Mouse (Mus musculus): ENCODE results near the gene Scarb1. TPM values are rescaled to one million over a fixed set of nuclear protein-coding genes. Genes with fewer than 3 reads are reported as not detected.
"Not testable (repeated sequence)": the region's sequence is repeated elsewhere in the genome, so short reads cannot be mapped to it uniquely, and the experiment has no call there.

Gene Scarb1
- polyA plus RNA-seq (2015; fragmentation: Nextera tagmentation; extraction: Ambion mirVana) = 36.7 and 37.9 TPM in 2 replicates

DNA sequence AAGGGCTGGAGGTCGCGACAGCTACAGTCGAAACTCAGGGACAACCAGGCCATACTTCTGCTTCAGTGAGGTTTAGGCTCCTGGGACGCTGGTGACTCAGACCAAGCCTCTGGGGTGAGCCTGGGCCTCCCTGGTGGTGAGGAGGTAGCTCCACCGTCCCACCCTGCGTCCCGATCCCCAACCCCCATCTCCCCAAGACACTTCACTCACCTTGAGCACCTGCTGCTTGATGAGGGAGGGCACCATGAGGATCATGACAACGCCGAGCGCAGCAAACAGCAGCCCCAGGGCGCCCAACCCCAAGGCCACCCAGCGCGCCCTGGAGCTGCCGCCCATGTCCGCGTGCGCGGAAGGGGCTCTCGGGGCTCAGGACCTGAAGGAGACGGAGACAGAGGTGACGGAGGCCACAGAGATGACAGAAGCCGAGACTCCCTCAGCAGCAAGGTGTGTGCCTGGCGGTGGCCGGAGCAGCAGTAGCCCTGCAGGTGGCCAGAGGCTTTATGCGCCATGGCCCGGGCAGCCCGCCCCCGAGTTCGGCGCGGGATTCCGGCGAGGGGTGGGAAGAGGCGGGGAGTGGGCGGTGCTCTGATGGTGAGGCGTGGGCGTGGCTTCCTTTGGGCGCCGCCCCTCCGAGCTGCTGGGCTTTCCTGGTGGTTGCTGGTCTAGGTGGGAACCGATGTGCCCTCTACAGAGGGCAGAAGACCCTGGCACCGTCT lies at the start of gene Scarb1:
Gene Scarb1 (minus strand): TSS at position 548 of the 716 bp plus-strand sequence.
- DNase-seq (ENCODE audit: low spot score) = peak; percentile 86

DNA sequence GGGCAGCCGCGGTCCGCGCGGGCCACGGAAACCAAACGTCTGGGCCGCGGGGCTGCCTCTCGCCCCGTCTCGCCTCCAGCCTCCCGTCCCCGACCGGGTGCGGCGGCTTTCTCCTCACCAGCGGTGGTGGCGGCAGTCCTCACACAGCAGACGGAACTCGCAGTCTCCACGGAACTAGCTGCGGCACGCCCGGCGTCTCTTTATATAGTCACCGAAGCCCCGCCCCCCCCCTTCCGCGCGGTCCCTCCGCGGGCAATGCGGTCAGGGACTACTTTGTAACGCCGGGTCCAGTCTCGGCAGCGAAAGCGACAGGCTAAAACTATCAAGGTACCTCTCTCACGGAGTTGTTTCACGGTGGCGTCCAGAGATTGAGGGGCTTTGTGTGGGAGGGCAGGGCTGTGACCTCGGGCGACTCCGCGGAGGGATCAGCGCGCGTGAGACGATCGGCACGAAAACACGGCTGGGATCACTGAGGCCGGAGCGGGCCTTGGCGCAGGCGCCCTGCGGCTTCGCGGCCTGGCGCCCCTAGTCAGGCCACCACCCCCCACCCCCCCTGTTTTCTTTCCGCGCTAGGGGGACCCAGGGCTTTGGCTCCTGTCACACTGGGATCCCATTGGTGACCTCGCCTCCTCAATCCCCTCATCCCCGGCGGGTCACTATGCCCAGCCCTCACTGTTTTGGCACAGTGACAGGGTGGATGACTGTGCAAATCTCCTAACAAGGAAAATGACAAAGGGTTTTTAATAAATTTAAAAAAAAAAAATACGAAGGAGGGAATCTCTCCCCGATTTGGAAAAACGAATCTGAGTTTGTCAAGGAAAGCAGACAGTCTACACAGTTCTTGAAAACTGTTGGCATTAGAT lies 48.9 kb upstream of the Scarb1 start, which contains the start of gene Ubc:
Gene Ubc (minus strand): TSS at position 624 of the 863 bp plus-strand sequence.
- DNase-seq (ENCODE audit: low spot score) = peak; percentile 92

GRCm38 (mm10) chr5:125389131-125389578 lies 48.3 kb upstream of the Scarb1 start, which contains the start of gene Gm10382:
Gene Gm10382 (plus strand): TSS chr5:125389322.
- peak; percentile 86 for DNase-seq (ENCODE audit: low spot score)

- DNase-seq (ENCODE audit: low spot score) = no peak
Measured at GRCm38 (mm10) chr5:125388358-125389092, 47.6 kb upstream of the Scarb1 start.

DNA sequence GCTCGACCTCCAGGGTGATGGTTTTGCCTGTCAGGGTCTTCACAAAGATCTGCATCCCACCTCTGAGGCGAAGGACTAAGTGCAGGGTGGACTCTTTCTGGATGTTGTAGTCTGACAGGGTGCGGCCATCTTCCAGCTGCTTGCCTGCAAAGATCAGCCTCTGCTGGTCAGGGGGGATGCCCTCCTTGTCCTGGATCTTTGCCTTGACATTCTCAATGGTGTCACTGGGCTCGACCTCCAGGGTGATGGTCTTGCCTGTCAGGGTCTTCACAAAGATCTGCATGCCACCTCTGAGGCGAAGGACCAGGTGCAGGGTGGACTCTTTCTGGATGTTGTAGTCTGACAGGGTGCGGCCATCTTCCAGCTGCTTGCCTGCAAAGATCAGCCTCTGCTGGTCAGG lies 46.4 kb upstream of the Scarb1 start:
- DNase-seq (ENCODE audit: low spot score) = not testable (repeated sequence)

- DNase-seq (ENCODE audit: low spot score) = no peak
Measured at GRCm38 (mm10) chr5:125385215-125385940, 44.5 kb upstream of the Scarb1 start.

GRCm38 (mm10) chr5:125384512-125385214 lies 43.8 kb upstream of the Scarb1 start:
- DNase-seq (ENCODE audit: low spot score) = no peak

DNA sequence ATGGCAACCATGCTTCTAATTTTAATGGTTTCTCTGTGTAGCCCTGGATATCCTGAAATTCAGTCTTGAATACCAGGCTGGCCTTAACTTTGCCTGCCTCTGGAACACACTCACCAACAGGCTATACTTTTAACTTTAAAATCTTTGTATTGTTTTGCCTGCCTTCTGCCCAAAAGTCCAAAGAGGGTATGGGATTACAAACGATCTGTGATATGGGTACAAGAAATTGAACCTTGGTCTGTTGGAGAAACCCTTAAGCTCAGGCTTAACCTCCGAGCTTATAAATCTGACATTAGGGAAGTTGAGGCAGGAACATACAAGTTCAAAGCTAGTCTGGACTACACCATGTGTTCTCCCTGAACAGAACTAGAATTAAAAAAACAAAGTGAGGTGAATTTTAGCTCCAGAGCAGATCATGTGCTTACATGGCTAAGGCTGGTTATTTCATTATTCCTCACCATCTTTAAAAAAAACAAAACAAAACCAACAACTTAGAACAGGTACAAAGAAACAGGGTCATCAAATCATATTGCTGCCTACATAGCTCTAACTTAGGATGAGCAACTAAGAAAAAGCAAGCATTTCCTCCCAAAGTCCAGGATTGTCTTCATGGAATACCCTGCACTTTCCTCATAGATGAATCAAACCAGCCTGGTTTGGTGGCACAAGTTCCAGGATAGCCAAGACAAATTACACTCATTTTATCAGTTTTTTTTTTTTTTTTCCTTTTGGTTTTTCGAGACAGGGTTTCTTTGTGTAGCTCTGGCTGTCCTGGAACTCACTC lies 42.9 kb upstream of the Scarb1 start:
- no peak for DNase-seq (ENCODE audit: low spot score)

- peak; percentile 64 for DNase-seq (ENCODE audit: low spot score)
Measured at GRCm38 (mm10) chr5:125382673-125383558, 42.0 kb upstream of the Scarb1 start.

DNA sequence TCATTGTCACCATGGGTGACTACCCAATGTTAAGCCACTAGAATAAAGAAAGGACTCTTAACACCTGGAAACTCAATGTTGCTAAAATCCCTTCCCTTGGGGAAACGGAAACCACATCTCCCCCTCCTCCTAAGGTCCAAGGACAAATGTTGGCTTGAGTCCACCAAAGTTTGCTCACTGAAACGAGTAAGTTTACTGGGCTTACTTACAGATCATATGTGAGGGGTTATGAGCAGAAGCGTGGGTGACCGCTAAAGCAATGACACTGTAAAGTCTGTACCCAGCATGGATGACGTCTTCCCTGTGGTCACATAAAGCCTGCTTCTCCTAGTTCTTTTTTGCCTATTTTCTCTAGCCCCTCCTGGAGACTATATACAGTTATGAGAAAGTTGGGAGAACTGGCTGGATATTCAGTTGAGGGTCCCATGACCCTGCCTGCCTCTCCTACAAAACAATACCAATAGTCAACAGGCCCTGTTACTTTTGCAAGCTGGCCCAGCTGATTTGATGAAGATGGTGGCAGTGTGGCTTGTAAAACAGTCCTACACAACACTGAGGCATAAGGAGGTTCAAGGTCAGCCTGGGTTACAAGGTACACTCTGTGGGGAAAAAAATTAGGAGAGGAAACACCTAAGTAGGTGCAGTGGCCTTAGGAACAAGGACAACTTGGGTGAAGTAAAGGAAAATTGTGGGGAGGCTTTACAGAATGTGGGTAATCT lies 41.2 kb upstream of the Scarb1 start:
- no peak for DNase-seq (ENCODE audit: low spot score)

DNA sequence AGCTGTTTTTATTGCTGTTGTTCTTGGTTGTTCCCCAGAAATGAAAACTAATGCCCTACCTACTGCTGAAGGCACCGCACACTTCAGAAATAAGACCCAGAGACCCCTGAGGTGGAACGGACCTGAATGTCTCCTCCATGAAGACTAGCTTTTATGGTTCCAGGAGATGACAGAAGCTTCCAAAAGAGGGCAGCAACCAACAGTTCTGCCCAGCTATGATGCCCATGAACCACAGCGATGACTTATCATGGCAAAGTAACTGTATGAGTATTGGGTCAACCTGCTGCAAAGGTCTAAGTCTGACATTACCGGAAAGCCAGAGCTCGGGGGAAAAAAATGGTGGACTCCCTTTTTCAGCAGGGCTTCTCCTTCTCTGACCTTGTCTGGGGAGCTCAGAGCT lies 38.0 kb upstream of the Scarb1 start:
- no peak for DNase-seq (ENCODE audit: low spot score)

- peak; percentile 89 for DNase-seq (ENCODE audit: low spot score)
Measured at GRCm38 (mm10) chr5:125377214-125377613, 36.3 kb upstream of the Scarb1 start.

GRCm38 (mm10) chr5:125375871-125376270 lies 35.0 kb upstream of the Scarb1 start:
- no peak for DNase-seq (ENCODE audit: low spot score)

DNA sequence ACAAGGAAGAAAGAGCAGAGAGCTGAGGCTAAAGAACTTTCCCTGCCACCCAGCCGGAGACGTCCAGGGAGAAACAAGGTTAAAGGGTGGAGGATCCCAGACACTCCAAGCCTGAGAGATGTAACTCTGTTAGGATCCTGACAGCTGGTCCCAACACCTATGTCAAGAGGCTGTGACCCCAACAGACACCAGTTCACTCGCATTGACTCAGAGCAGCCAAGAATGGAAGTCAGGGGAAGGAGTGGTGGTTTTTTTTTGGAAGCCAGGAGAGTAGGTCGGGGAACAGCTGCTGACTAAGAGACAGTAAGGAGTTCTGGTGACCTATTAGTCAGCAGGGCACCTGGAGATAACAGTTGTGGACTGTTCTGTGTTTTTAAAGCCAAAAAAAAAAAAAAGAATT lies 31.1 kb upstream of the Scarb1 start:
- DNase-seq (ENCODE audit: low spot score) = no peak

DNA sequence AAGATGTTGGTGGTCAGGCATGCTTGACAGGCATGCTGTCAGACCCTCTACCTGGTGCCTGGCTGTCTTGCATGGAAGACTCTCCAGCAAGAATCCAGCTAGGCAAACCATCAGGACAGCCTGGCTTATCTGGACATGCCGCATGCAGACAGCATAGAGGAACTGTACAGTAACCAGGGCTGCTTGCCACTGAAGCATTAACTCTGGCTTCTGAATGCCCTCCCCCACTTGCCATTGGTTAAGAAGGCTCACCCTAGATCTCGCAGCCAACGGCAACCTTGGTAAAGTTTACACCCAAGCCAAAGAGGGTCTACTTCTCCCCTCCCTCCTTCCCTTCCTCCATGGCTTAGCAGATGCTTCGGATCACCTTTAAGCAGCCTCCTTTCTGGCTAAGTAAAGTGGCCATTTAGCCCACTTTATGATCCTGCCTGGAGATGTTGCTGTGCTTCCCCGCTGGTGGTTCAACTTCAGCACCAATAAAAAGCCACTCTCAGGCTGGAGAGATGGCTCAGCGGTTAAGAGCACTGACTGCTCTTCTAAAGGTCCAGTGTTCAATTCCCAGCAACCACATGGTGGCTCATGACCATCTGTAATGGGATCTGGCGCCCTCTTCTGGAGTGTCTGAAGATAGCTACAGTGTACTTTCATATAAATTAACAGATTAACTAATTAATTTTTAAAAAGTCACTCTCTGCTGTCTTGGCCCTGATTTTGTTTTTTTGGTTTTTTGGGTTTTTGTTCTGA lies 30.2 kb upstream of the Scarb1 start:
- DNase-seq (ENCODE audit: low spot score) = no peak

GRCm38 (mm10) chr5:125368568-125368967 lies 27.7 kb upstream of the Scarb1 start:
- peak; percentile 72 for DNase-seq (ENCODE audit: low spot score)

DNA sequence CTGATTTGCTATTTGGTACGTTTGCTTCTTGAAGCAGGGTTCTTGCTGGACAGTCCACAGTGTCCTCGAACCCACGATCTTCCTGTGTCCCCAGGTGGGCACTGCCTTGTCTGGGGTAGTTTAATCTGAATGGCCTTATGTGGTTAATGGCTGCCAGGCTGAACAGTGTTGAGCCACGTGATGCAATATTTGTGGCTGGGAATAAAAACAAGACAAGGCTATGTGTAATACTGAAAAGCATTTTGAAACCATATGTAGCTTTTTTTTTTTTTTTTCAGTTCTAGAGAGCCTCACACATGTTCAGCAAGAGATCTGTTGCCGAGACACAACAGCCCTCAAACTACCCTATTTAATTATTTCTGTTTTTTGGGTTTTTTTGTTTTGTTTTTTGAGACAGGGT lies 27.3 kb upstream of the Scarb1 start:
- no peak for DNase-seq (ENCODE audit: low spot score)
